Mouse (Mus musculus) forebrain, embryonic 15.5 days (tissue): Measurements from ENCODE around the gene Mtcl1. TPM values are rescaled to one million over a fixed set of nuclear protein-coding genes. Genes with fewer than 3 reads are reported as not detected.

Experiments
- ATAC-seq: fragments of 200-750 bp; cut with Nextera tagmentation; replicated peaks from 2 replicates; pipeline ENCODE4 v1.8.0; 2017; ENCODE audit warnings: mild to moderate bottlenecking, moderate TSS enrichment, moderate library complexity
- H3K27ac ChIP-seq: fragments of 300-500 bp; sonication (generic); replicated peaks from 2 replicates; pipeline ENCODE4 v1.5.1; 2015; ENCODE audit warnings: mild to moderate bottlenecking, inconsistent platforms
- H3K27me3 ChIP-seq: fragments of 300-500 bp; sonication (generic); 2 replicates; pipeline ENCODE4 v1.6.1; 2015; ENCODE audit warnings: inconsistent platforms
- H3K36me3 ChIP-seq: fragments of 300-500 bp; sonication (generic); 2 replicates; pipeline ENCODE4 v1.6.1; 2015; ENCODE audit warnings: mild to moderate bottlenecking, inconsistent platforms
- H3K4me1 ChIP-seq: fragments of 300-500 bp; sonication (generic); 2 replicates; pipeline ENCODE4 v1.6.1; 2015; ENCODE audit warnings: inconsistent platforms
- H3K4me2 ChIP-seq: fragments of 300-500 bp; sonication (generic); replicated peaks from 2 replicates; pipeline ENCODE4 v1.6.1; 2015; ENCODE audit warnings: mild to moderate bottlenecking, inconsistent platforms
- H3K4me3 ChIP-seq: fragments of 300-500 bp; sonication (generic); 2 replicates; pipeline ENCODE4 v1.5.1; 2015; ENCODE audit warnings: mild to moderate bottlenecking, inconsistent platforms
- H3K9ac ChIP-seq: fragments of 300-500 bp; sonication (generic); replicated peaks from 2 replicates; pipeline ENCODE4 v1.6.1; 2015; ENCODE audit warnings: mild to moderate bottlenecking, inconsistent platforms
- H3K9me3 ChIP-seq: fragments of 300-500 bp; sonication (generic); 2 replicates; pipeline ENCODE4 v1.6.1; 2016; ENCODE audit warnings: inconsistent platforms
- WGBS: fragments of 180-500 bp; shearing (Covaris S2); methylation state at CpG from one replicate; pipeline ENCODE4 v1.1.7; 2015; ENCODE audit warnings: mixed read lengths; 5-methylcytosine and 5-hydroxymethylcytosine counted together
- polyA plus RNA-seq: library from polyadenylated mRNA; unstranded; fragments of >200 nt; fragmentation: Nextera tagmentation; extraction: Ambion mirVana; gene quantifications from 2 replicates; pipeline ENCODE4 v1.2.1, GENCODE M21; 2015

Mtcl1 gene
- polyA plus RNA-seq, 1 experiment from 2014 or later, result 35.5 TPM

- ATAC-seq, result no peak
- H3K27me3 ChIP-seq, result no peaks in the 10 kb centered on the region
- H3K9me3 ChIP-seq, result no peaks in the 10 kb centered on the region
- WGBS, result 90% methylated on average over 2 of the region's 3 CpGs
- H3K4me3 ChIP-seq, result no peak overlapping the region
- no peaks in the 10 kb centered on the region for H3K36me3 ChIP-seq
- no peak overlapping the region for H3K9ac ChIP-seq
- no peak overlapping the region for H3K4me2 ChIP-seq
- H3K4me1 ChIP-seq, result no peaks in the 10 kb centered on the region
- no peak overlapping the region for H3K27ac ChIP-seq
Measured at GRCm38 (mm10) chr17:66297721-66298120, 151.8 kb downstream of the Mtcl1 start.

GRCm38 (mm10) chr17:66293581-66293980, 156.0 kb downstream of the Mtcl1 start:
- no peaks in the 10 kb centered on the region for H3K27me3 ChIP-seq
- H3K4me2 ChIP-seq, result no peak overlapping the region
- no peaks in the 10 kb centered on the region for H3K4me1 ChIP-seq
- ATAC-seq, result no peak
- no peaks in the 10 kb centered on the region for H3K9me3 ChIP-seq
- H3K36me3 ChIP-seq, result no peaks in the 10 kb centered on the region
- H3K9ac ChIP-seq, result no peak overlapping the region
- H3K27ac ChIP-seq, result no peak overlapping the region
- H3K4me3 ChIP-seq, result no peak overlapping the region
- 97% methylated on average over 4 of the region's 4 CpGs for WGBS

- WGBS, result 90% methylated on average over 4 of the region's 4 CpGs
- Histone ChIP-seq H3K36me3 (no peaks in the 10 kb centered on the region), H3K27me3 (no peaks in the 10 kb centered on the region), H3K27ac (no peak overlapping the region), H3K4me2 (no peak overlapping the region), H3K9me3 (no peaks in the 10 kb centered on the region), H3K4me1 (no peaks in the 10 kb centered on the region), H3K9ac (no peak overlapping the region), H3K4me3 (no peak overlapping the region)
- ATAC-seq, result no peak
Measured at GRCm38 (mm10) chr17:66289894-66290293, 159.7 kb downstream of the Mtcl1 start.

Other genes starting within 250 kb of the Mtcl1 start
- gene Rab12, start 70.0 kb upstream of the Mtcl1 start, polyA plus RNA-seq, result 71.7 and 77.0 TPM in 2 replicates
- not detected in 2 replicates for gene Themis3, start 144.9 kb upstream of the Mtcl1 start, polyA plus RNA-seq